Mouse (Mus musculus) heart, embryonic 13.5 days (tissue): ENCODE data around the gene St3gal6. TPM values are rescaled to one million over a fixed set of nuclear protein-coding genes. Genes with fewer than 3 reads are reported as not detected.

Source experiments
- ATAC-seq: fragments of 200-750 bp; cut with Nextera tagmentation; 2 replicates; pipeline ENCODE4 v1.8.0; 2017; ENCODE audit warnings: moderate TSS enrichment; ENCODE audit not compliant: insufficient number of reproducible peaks, low FRiP score, low TSS enrichment; ENCODE audit errors: extremely low read depth
- H3K27ac ChIP-seq: fragments of 300-500 bp; sonication (generic); replicated peaks from 2 replicates; pipeline ENCODE4 v1.5.1; 2015; ENCODE audit warnings: moderate library complexity, mild to moderate bottlenecking, inconsistent platforms
- H3K27me3 ChIP-seq: fragments of 300-500 bp; sonication (generic); replicated peaks from 2 replicates; pipeline ENCODE4 v1.6.1; 2015; ENCODE audit warnings: mild to moderate bottlenecking, inconsistent platforms
- H3K36me3 ChIP-seq: fragments of 300-500 bp; sonication (generic); 2 replicates; pipeline ENCODE4 v1.6.1; 2015; ENCODE audit warnings: mild to moderate bottlenecking, inconsistent platforms
- H3K4me1 ChIP-seq: fragments of 300-500 bp; sonication (generic); 2 replicates; pipeline ENCODE4 v1.6.1; 2015; ENCODE audit warnings: inconsistent platforms
- H3K4me2 ChIP-seq: fragments of 300-500 bp; sonication (generic); 2 replicates; pipeline ENCODE4 v1.6.1; 2015; ENCODE audit warnings: inconsistent platforms, mild to moderate bottlenecking, moderate library complexity
- H3K4me3 ChIP-seq: fragments of 300-500 bp; sonication (generic); 2 replicates; pipeline ENCODE4 v1.5.1; 2015; ENCODE audit warnings: moderate library complexity, mild to moderate bottlenecking, inconsistent platforms
- H3K9ac ChIP-seq: fragments of 300-500 bp; sonication (generic); 2 replicates; pipeline ENCODE4 v1.6.1; 2015; ENCODE audit warnings: inconsistent platforms, mild to moderate bottlenecking, moderate library complexity
- H3K9me3 ChIP-seq: fragments of 300-500 bp; sonication (generic); 2 replicates; pipeline ENCODE4 v1.6.1; 2016; ENCODE audit warnings: inconsistent platforms
- WGBS: fragments of 180-500 bp; shearing (Covaris S2); methylation state at CpG from one replicate; pipeline ENCODE4 v1.1.7; 2015; ENCODE audit warnings: mixed read lengths; 5-methylcytosine and 5-hydroxymethylcytosine counted together
- polyA plus RNA-seq: library from polyadenylated mRNA; unstranded; fragments of >200 nt; fragmentation: Nextera tagmentation; extraction: Ambion mirVana; gene quantifications from 2 replicates; pipeline ENCODE4 v1.2.1, GENCODE M21; 2015

The St3gal6 gene
- polyA plus RNA-seq: 13.8 and 16.0 TPM in 2 replicates

GRCm38 (mm10) chr16:58523972-58524850 is at the start of gene St3gal6:
St3gal6 (minus strand) TSS chr16:58524243.
- peak within 1 kb of the TSS; percentile 66 for H3K4me3 ChIP-seq
- 74% methylated on average over 12 of the region's 12 CpGs for WGBS
- ATAC-seq: no peak
- H3K4me2 ChIP-seq: peak within 1 kb of the TSS; percentile 85
- H3K27ac ChIP-seq: peak within 1 kb of the TSS; percentile 89
- H3K9ac ChIP-seq: peak within 1 kb of the TSS; percentile 95
- H3K4me1 ChIP-seq: peaks cover 32% of the 10 kb centered on the region
- H3K9me3 ChIP-seq: no peaks in the 10 kb centered on the region
- H3K36me3 ChIP-seq: no peaks in the 10 kb centered on the region
- no peaks in the 10 kb centered on the region for H3K27me3 ChIP-seq

- Histone ChIP-seq H3K4me3 (no peak overlapping the region), H3K4me2 (no peak overlapping the region), H3K4me1 (peaks cover 3% of the 10 kb centered on the region; the same call in 1 of the 2 replicates), H3K27ac (no peak overlapping the region), H3K27me3 (no peaks in the 10 kb centered on the region), H3K9ac (no peak overlapping the region), H3K9me3 (no peaks in the 10 kb centered on the region), H3K36me3 (no peaks in the 10 kb centered on the region)
- ATAC-seq: no peak
Measured at GRCm38 (mm10) chr16:58570694-58571264, 46.7 kb upstream of the St3gal6 start.

DNA sequence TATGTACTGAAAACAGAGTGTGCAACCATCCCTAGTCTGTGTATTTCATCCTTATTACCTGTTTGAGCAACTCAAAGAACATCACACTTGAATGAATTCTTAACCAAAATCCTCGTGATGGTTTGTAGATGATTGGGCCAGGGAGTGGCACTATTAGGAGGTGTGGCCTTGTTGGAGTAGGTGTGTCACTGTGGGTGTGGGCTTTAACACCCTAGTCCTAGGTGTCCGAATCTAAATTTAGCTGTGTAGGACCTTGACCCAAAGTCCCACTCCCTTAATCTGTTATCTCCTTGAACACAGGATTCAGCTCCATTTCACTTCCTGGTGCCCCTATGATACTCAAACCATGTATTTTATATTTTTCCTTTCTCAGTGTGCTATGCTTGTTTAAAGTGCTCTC is 37.2 kb upstream of the St3gal6 start:
- H3K27ac ChIP-seq: no peak overlapping the region
- WGBS: 67% methylated on average over 2 of the region's 2 CpGs
- peaks cover 6% of the 10 kb centered on the region for H3K4me1 ChIP-seq
- H3K4me3 ChIP-seq: no peak overlapping the region
- H3K36me3 ChIP-seq: no peaks in the 10 kb centered on the region
- no peak for ATAC-seq
- no peaks in the 10 kb centered on the region for H3K9me3 ChIP-seq
- H3K4me2 ChIP-seq: no peak overlapping the region
- no peaks in the 10 kb centered on the region for H3K27me3 ChIP-seq
- H3K9ac ChIP-seq: no peak overlapping the region

- peaks cover 6% of the 10 kb centered on the region for H3K4me1 ChIP-seq
- 65% methylated on average over 4 of the region's 4 CpGs for WGBS
- no peaks in the 10 kb centered on the region for H3K27me3 ChIP-seq
Measured at GRCm38 (mm10) chr16:58556067-58556830, 32.2 kb upstream of the St3gal6 start.

DNA sequence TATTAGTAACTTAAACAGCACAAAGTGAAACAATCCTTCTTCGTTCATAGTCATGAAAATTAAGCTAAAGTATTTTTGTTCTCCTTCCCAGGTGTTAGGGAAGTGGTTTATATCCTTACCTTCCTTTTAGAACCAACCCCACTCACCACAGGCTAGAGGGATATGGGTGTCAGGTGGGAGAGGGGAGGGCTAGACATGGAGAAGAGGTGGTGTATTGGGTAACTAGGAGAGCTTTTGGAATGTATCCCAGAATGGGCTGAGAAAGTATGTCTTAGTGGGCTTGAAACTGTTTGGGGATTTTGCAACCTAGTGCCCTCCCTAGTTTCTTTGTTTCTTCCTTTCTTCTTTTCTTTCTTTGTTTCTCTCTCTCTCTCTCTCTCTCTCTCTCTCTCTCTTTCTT is 30.6 kb upstream of the St3gal6 start:
- no peaks in the 10 kb centered on the region for H3K9me3 ChIP-seq
- H3K9ac ChIP-seq: no peak overlapping the region
- WGBS: 66% methylated on average over 1 of the region's 1 CpGs
- no peak overlapping the region for H3K27ac ChIP-seq
- H3K27me3 ChIP-seq: no peaks in the 10 kb centered on the region
- ATAC-seq: no peak
- H3K36me3 ChIP-seq: no peaks in the 10 kb centered on the region
- H3K4me2 ChIP-seq: no peak overlapping the region
- H3K4me1 ChIP-seq: no peaks in the 10 kb centered on the region
- H3K4me3 ChIP-seq: no peak overlapping the region

More at GRCm38 (mm10) chr16:58556067-58556830, 32.2 kb upstream of the St3gal6 start:
- ATAC-seq: no peak
- Histone ChIP-seq H3K4me3 (no peak overlapping the region), H3K36me3 (no peaks in the 10 kb centered on the region), H3K27ac (no peak overlapping the region), H3K4me2 (no peak overlapping the region), H3K9me3 (no peaks in the 10 kb centered on the region), H3K9ac (no peak overlapping the region)

DNA sequence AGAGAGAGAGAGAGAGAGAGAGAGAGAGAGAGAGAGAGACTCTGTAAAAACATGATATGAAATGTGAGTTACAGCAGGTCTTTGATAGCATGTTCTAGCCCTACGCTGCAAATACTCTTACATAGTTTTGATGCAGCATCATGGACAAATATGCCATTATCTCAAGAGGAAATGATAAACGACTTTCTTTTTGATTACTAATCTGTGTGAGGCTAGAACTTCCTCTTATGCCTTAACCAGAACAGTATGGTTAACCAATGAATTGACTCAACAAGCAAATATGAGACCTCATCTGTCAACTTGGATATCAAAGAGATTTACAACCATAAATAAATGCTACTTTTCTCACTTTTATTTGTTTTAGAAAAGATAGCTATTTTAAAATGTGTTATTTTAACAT is 24.0 kb upstream of the St3gal6 start:
- Histone ChIP-seq H3K9ac (no peak overlapping the region), H3K9me3 (no peaks in the 10 kb centered on the region), H3K27me3 (no peaks in the 10 kb centered on the region), H3K27ac (no peak overlapping the region), H3K4me1 (peaks cover 22% of the 10 kb centered on the region; the same call in 1 of the 2 replicates), H3K4me2 (no peak overlapping the region), H3K36me3 (no peaks in the 10 kb centered on the region), H3K4me3 (no peak overlapping the region)
- no peak for ATAC-seq
- 26% methylated on average over 2 of the region's 2 CpGs for WGBS

GRCm38 (mm10) chr16:58546128-58546527 is 22.1 kb upstream of the St3gal6 start:
- H3K4me1 ChIP-seq: peaks cover 31% of the 10 kb centered on the region
- no peaks in the 10 kb centered on the region for H3K36me3 ChIP-seq
- WGBS: 49% methylated on average over 1 of the region's 1 CpGs
- no peak overlapping the region for H3K4me3 ChIP-seq
- no peaks in the 10 kb centered on the region for H3K27me3 ChIP-seq
- no peak for ATAC-seq
- H3K4me2 ChIP-seq: no peak overlapping the region
- H3K27ac ChIP-seq: no peak overlapping the region
- H3K9ac ChIP-seq: no peak overlapping the region
- no peaks in the 10 kb centered on the region for H3K9me3 ChIP-seq

GRCm38 (mm10) chr16:58539490-58539889 is 15.4 kb upstream of the St3gal6 start:
- H3K4me1 ChIP-seq: peaks cover 33% of the 10 kb centered on the region
- H3K27ac ChIP-seq: peak overlapping the region; percentile 40; the same call in 1 of the 2 replicates
- H3K4me2 ChIP-seq: no peak overlapping the region
- H3K9ac ChIP-seq: no peak overlapping the region
- ATAC-seq: no peak
- no peak overlapping the region for H3K4me3 ChIP-seq
- H3K9me3 ChIP-seq: no peaks in the 10 kb centered on the region
- WGBS: 78% methylated on average over 1 of the region's 1 CpGs
- no peaks in the 10 kb centered on the region for H3K36me3 ChIP-seq
- H3K27me3 ChIP-seq: no peaks in the 10 kb centered on the region

DNA sequence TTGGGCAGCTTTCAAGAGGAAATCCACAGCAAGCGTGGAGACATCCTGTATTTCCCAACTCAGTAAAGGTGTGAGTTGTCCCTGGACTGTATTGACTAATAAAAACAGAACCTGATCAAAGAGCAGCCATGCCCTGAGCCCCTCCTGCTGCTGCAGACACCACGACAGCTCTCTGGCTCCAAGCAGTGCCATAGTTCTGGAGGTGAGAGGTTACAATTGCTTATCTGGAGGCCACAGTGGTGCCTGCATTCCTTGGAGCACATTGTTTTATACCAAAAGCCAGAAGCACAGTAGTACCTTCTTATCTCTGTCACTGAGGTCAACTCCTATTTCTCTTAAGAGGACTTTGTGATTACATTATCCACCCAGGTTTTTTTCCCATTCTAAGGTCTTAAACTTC is 15.0 kb upstream of the St3gal6 start:
- H3K9me3 ChIP-seq: no peaks in the 10 kb centered on the region
- H3K4me3 ChIP-seq: no peak overlapping the region
- WGBS: 23% methylated on average over 2 of the region's 2 CpGs
- no peaks in the 10 kb centered on the region for H3K36me3 ChIP-seq
- peak overlapping the region; percentile 51; the same call in 1 of the 2 replicates for H3K27ac ChIP-seq
- peaks cover 29% of the 10 kb centered on the region for H3K4me1 ChIP-seq
- no peak overlapping the region for H3K9ac ChIP-seq
- ATAC-seq: no peak
- no peak overlapping the region for H3K4me2 ChIP-seq
- H3K27me3 ChIP-seq: no peaks in the 10 kb centered on the region

DNA sequence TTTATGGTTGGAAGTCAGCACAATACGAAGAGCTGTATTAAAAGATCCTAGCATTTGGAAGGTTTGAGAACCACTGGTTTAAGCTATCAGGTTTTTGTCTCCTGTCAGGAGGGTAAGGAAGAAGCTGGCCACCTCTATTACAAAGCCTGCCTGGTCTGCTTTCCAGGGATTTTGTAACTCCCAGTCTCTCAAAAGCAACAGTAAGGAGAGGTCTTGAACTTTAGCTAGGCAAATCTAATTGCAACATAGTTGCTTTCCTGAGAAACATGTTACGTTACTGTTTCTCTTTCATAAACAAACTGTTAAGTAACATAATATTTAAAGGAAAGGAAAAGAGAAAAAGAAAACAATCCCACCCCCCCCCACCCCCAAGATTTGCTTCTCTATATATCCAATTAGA is 12.0 kb upstream of the St3gal6 start:
- Histone ChIP-seq H3K4me2 (no peak overlapping the region), H3K4me3 (no peak overlapping the region), H3K9ac (no peak overlapping the region), H3K36me3 (no peaks in the 10 kb centered on the region), H3K4me1 (peaks cover 17% of the 10 kb centered on the region), H3K27me3 (no peaks in the 10 kb centered on the region), H3K27ac (no peak overlapping the region), H3K9me3 (no peaks in the 10 kb centered on the region)
- no peak for ATAC-seq
- 84% methylated on average over 2 of the region's 2 CpGs for WGBS

DNA sequence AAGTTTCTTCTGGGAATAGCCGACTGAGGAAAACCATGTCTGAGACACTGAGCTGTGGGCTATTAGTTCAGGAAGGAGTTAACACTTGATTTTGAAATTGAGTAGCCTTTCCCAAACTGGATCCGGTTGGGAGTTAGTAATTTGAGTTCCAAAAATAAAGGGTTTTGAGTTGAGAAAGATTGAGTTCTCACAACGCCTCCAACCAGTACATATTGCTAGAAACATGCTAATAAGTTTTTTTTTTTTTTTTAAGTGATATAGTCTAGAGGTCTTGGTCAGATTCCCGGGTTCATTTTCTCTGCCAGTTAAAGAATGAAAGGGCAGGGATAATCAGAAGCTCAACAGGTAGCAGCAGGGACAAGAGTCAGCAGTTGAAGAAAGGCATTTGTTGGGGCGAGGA is 11.2 kb upstream of the St3gal6 start:
- 66% methylated on average over 5 of the region's 5 CpGs for WGBS
- Histone ChIP-seq H3K27me3 (no peaks in the 10 kb centered on the region), H3K4me3 (no peak overlapping the region), H3K27ac (no peak overlapping the region), H3K9ac (no peak overlapping the region), H3K4me1 (peaks cover 17% of the 10 kb centered on the region), H3K4me2 (no peak overlapping the region), H3K36me3 (no peaks in the 10 kb centered on the region), H3K9me3 (no peaks in the 10 kb centered on the region)
- ATAC-seq: no peak
